Mouse (Mus musculus): Measurements from ENCODE around the gene Gm3285. TPM values are rescaled to one million over a fixed set of nuclear protein-coding genes. Genes with fewer than 3 reads are reported as not detected.

The Gm3285 gene
- not detected in 2 replicates for polyA plus RNA-seq (2012; rRNA removed)

GRCm38 (mm10) chr10:77861675-77862074, at the start of gene Gm3285:
Gene Gm3285, plus strand, starts transcription at chr10:77861975.
- TF ChIP-seq CTCF (IDR thresholded peaks at IDR 0.05; ENCODE audit: borderline replicate concordance, extremely low read depth, insufficient read depth, insufficient read length) (no peak), POLR2A (IDR thresholded peaks at IDR 0.05; ENCODE audit: borderline replicate concordance, extremely low read depth, insufficient read depth, insufficient read length, poor library complexity, severe bottlenecking) (no peak)
- no peak for DNase-seq (ENCODE audit: low read depth)

GRCm38 (mm10) chr10:77814382-77814781, 47.4 kb upstream of the Gm3285 start, which contains the start of gene Gm2696:
Gene Gm2696, plus strand, starts transcription at chr10:77814682.
- TF ChIP-seq POLR2A (IDR thresholded peaks at IDR 0.05; ENCODE audit: borderline replicate concordance, extremely low read depth, insufficient read depth, insufficient read length, poor library complexity, severe bottlenecking) (no peak), CTCF (IDR thresholded peaks at IDR 0.05; ENCODE audit: borderline replicate concordance, extremely low read depth, insufficient read depth, insufficient read length) (no peak)

GRCm38 (mm10) chr10:77815514-77815913, 46.3 kb upstream of the Gm3285 start:
- no peak for DNase-seq (ENCODE audit: low read depth)
- TF ChIP-seq CTCF (IDR thresholded peaks at IDR 0.05; ENCODE audit: borderline replicate concordance, extremely low read depth, insufficient read depth, insufficient read length) (peak; percentile 66), POLR2A (IDR thresholded peaks at IDR 0.05; ENCODE audit: borderline replicate concordance, extremely low read depth, insufficient read depth, insufficient read length, poor library complexity, severe bottlenecking) (no peak)

More at GRCm38 (mm10) chr10:77814382-77814781, 47.4 kb upstream of the Gm3285 start, which contains the start of gene Gm2696:
- DNase-seq (ENCODE audit: low read depth), result no peak

- TF ChIP-seq CTCF (IDR thresholded peaks at IDR 0.05; ENCODE audit: borderline replicate concordance, extremely low read depth, insufficient read depth, insufficient read length) (no peak), POLR2A (IDR thresholded peaks at IDR 0.05; ENCODE audit: borderline replicate concordance, extremely low read depth, insufficient read depth, insufficient read length, poor library complexity, severe bottlenecking) (no peak)
- DNase-seq (ENCODE audit: low read depth), result no peak
Observed at GRCm38 (mm10) chr10:77818523-77818922, 43.3 kb upstream of the Gm3285 start.

GRCm38 (mm10) chr10:77819203-77819602, 42.6 kb upstream of the Gm3285 start:
- DNase-seq (ENCODE audit: low read depth), result peak; percentile 41
- TF ChIP-seq POLR2A (IDR thresholded peaks at IDR 0.05; ENCODE audit: borderline replicate concordance, extremely low read depth, insufficient read depth, insufficient read length, poor library complexity, severe bottlenecking) (no peak), CTCF (IDR thresholded peaks at IDR 0.05; ENCODE audit: borderline replicate concordance, extremely low read depth, insufficient read depth, insufficient read length) (no peak)

- no peak for TF ChIP-seq POLR2A (IDR thresholded peaks at IDR 0.05; ENCODE audit: borderline replicate concordance, extremely low read depth, insufficient read depth, insufficient read length, poor library complexity, severe bottlenecking)
- no peak for TF ChIP-seq CTCF (IDR thresholded peaks at IDR 0.05; ENCODE audit: borderline replicate concordance, extremely low read depth, insufficient read depth, insufficient read length)
- DNase-seq (ENCODE audit: low read depth), result no peak
Observed at GRCm38 (mm10) chr10:77826951-77827350, 34.8 kb upstream of the Gm3285 start, which contains the start of gene Krtap10-4. Gene Krtap10-4, minus strand, starts transcription at chr10:77827095.

- TF ChIP-seq CTCF (IDR thresholded peaks at IDR 0.05; ENCODE audit: borderline replicate concordance, extremely low read depth, insufficient read depth, insufficient read length) (no peak), POLR2A (IDR thresholded peaks at IDR 0.05; ENCODE audit: borderline replicate concordance, extremely low read depth, insufficient read depth, insufficient read length, poor library complexity, severe bottlenecking) (no peak)
- DNase-seq (ENCODE audit: low read depth), result no peak
Observed at GRCm38 (mm10) chr10:77835647-77836046, 26.1 kb upstream of the Gm3285 start, which contains the start of gene Krtap10-10. Gene Krtap10-10, plus strand, starts transcription at chr10:77835947.

GRCm38 (mm10) chr10:77839006-77839405, 22.8 kb upstream of the Gm3285 start:
- no peak for TF ChIP-seq CTCF (IDR thresholded peaks at IDR 0.05; ENCODE audit: borderline replicate concordance, extremely low read depth, insufficient read depth, insufficient read length)
- no peak for TF ChIP-seq POLR2A (IDR thresholded peaks at IDR 0.05; ENCODE audit: borderline replicate concordance, extremely low read depth, insufficient read depth, insufficient read length, poor library complexity, severe bottlenecking)
- no peak for DNase-seq (ENCODE audit: low read depth)

- TF ChIP-seq CTCF (IDR thresholded peaks at IDR 0.05; ENCODE audit: borderline replicate concordance, extremely low read depth, insufficient read depth, insufficient read length), result no peak
- no peak for TF ChIP-seq POLR2A (IDR thresholded peaks at IDR 0.05; ENCODE audit: borderline replicate concordance, extremely low read depth, insufficient read depth, insufficient read length, poor library complexity, severe bottlenecking)
- no peak for DNase-seq (ENCODE audit: low read depth)
Observed at GRCm38 (mm10) chr10:77846503-77846902, 15.3 kb upstream of the Gm3285 start, which contains the start of gene Gm36176. Gene Gm36176, plus strand, starts transcription at chr10:77846803.

GRCm38 (mm10) chr10:77846961-77847360, 14.8 kb upstream of the Gm3285 start:
- TF ChIP-seq POLR2A (IDR thresholded peaks at IDR 0.05; ENCODE audit: borderline replicate concordance, extremely low read depth, insufficient read depth, insufficient read length, poor library complexity, severe bottlenecking), result no peak
- no peak for DNase-seq (ENCODE audit: low read depth)

- no peak for DNase-seq (ENCODE audit: low read depth)
- no peak for TF ChIP-seq POLR2A (IDR thresholded peaks at IDR 0.05; ENCODE audit: borderline replicate concordance, extremely low read depth, insufficient read depth, insufficient read length, poor library complexity, severe bottlenecking)
- TF ChIP-seq CTCF (IDR thresholded peaks at IDR 0.05; ENCODE audit: borderline replicate concordance, extremely low read depth, insufficient read depth, insufficient read length), result no peak
Observed at GRCm38 (mm10) chr10:77847538-77847937, 14.2 kb upstream of the Gm3285 start.

- DNase-seq (ENCODE audit: low read depth), result no peak
- TF ChIP-seq CTCF (IDR thresholded peaks at IDR 0.05; ENCODE audit: borderline replicate concordance, extremely low read depth, insufficient read depth, insufficient read length) (no peak), POLR2A (IDR thresholded peaks at IDR 0.05; ENCODE audit: borderline replicate concordance, extremely low read depth, insufficient read depth, insufficient read length, poor library complexity, severe bottlenecking) (no peak)
Observed at GRCm38 (mm10) chr10:77852559-77852958, 9.2 kb upstream of the Gm3285 start, which contains the start of gene Gm10318. Gene Gm10318, plus strand, starts transcription at chr10:77852859.

All from brain, embryonic 14.5 days (tissue).